Mouse (Mus musculus) 416B (cell line): ENCODE measurements around the gene Il15.
A peak's percentile ranks its signal among the peaks of the same experiment; 100 is the strongest.

Source experiments
- DNase-seq: peaks from one replicate; pipeline ENCODE4 v3.0.0; 2011; ENCODE audit warnings: low read depth

Gene Il15

DNA sequence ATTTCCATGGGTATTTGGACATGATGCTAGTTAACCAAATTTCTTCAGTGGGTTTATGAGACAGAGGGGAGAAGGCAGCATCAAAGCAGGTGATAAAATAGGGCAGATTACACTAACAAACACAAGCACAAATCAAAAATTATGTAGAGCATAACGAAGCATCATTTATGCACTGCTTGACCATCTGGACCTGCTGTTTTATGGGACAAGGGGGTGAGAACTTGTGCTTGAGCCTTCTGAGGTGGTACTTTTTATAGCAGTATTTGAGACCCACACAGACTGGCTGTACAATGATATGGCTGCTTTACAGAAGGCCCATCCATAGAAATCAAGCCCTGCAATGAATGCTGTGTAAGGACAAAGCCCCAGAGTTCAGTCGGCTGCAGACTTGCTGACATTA, 46.9 kb downstream of the Il15 start:
- DNase-seq = no peak

DNA sequence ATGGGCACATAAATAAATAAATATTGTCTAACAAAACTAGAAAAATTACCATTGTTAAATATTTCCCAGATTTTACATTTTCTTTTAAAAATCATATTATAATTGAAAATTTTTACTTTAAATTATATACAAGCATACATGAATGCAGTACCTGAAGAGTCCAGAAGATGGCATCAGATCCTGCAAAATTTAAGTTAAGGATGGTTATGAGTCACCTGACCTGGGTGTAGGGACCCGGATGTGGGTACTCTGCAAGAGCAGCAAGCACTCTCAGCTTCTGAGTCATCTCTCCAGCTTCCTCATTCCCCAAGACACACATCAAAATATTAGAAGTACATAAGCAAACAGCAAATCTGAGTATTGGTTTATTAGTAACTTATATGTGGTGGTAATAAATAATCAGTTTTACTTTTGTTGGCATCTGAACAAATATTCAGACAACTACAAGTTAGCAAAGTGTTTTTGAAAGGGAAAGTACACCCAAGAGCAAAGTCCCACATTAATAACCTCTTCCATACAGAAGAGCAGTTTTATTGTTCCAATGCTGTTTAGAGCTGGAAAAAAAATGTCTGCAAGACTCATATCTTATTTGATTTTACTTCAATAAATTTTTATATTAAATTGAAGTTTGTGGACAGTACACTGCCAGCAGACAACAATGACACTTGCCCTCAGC, 51.6 kb downstream of the Il15 start:
- DNase-seq = peak; percentile 97

DNA sequence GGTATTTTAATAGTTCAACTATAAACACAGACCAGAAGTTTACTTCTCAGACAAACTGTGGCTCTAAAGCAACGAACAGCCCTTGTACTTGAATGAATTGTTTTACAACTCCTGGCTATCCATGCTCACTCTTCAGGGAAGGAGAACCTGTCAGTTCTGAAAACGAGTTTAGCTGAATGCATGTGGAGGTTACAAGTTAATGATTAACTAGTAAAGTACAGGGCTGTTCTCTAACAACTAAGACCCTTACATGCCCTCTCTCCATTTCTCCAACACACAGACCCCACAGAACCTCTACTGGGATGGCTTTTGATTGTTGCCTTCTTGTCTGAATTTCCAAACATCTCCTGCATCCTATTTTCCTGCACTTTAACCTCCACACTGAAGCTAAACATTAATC, 53.7 kb downstream of the Il15 start:
- no peak for DNase-seq

DNA sequence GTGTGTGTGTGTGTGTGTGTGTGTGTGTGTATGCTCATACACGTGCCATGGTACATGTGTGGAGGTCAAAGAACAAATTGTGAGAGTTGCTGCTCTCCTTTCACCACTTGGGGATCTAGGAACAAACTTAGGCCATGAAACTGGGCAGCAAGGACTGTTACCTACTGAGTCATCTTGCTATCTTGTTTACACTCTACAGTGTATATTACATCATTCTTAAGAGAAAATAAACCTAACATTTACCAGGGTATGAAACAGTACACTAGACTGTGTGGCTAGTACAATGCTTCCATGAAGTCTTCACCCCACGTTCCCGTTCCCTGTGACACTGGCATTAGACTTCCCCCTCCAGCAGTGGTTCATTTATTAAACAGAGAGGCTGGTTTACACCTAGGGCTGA, 56.5 kb downstream of the Il15 start:
- no peak for DNase-seq

DNA sequence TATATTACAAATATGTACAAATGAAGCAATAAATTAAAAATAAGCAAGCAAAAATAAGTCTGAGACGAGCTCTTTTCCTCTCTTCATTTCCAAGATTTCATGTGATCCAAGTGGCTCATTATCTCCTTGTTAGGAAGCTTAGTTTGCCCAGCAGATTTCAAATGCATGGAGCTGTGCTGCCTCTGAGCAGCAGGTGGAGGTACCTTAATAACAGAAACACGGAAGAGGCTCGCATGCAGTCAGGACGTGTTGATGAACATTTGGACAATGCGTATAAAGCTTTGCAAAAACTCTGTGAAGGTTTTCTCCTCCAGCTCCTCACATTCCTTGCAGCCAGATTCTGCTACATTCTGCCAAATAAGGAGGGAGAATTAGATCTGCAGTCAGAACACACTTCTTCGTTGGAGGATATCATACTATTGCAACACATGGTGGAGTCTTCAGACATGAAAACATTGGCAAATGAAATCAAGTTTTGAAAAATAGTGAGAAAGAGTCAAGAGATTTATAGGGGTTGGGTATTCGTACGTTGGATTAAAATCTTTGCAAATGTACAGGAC, 71.3 kb downstream of the Il15 start:
- DNase-seq = no peak

DNA sequence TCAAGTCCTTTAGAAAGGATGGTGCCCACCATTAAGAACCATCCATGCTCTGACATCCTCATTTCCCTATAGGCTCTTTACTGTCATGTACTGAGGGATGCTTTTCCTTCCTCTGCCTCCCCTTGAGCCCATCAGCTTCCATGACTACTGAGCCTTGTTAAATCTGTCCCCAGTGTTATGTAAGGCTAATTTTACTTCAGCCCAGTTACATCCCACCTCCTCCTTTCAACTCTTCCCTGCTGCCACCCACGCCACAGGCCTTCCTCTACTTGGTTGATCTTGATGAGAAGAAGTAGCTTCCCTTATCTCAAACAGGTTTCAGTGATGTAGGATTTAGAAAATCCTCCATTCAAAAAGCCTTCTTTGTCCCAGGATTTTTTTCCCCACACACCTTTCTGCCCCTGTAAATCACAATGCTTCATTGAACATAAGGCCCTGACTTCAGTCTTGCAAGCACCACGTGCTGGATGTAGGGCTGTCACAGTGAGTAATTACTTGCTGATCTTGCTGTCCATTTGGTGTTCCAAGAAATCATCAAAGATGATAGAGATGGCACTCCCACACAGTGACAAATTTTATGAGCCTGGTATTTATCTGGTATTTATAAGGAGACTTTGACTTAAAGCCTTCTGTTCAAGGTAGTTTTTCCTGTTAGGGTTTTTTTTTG, 74.9 kb downstream of the Il15 start:
- no peak for DNase-seq

DNA sequence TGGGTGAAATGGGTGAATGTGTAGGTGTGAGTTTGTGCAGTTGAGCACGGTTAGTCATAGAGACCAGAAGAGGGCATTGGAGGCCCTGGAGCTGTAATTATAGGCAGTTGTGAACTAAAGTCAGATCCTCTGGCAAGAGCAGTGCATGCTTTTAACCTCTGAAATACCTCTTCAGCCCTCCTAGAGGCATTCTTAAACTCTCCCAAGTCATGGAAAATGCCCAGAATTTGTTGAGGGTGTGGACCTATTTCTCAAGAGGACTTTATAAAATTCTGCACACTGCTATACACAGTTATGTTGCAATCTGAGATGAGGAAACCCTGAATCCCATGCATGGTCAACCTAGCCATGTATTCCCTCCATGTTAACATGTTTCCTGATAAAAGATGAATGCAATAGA, 77.0 kb downstream of the Il15 start:
- DNase-seq = no peak

DNA sequence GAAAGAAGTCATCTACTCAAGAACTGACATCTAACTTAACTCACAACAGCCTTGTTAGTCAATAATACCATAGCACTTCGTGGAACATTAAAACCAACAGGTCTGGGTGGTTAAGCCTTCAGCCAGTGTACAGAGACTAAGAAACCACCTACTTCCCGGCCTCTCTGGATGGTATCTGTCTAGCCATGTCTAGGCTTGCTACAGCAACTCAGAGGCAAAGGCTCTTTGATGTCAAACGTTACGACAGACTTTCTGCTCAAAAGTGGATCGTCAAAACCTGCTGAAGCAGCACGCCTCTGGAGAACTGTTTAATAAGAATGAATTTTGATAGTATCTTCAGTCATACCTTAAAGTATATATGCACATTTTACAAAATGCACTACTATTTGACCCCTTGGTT, 77.4 kb downstream of the Il15 start:
- no peak for DNase-seq

DNA sequence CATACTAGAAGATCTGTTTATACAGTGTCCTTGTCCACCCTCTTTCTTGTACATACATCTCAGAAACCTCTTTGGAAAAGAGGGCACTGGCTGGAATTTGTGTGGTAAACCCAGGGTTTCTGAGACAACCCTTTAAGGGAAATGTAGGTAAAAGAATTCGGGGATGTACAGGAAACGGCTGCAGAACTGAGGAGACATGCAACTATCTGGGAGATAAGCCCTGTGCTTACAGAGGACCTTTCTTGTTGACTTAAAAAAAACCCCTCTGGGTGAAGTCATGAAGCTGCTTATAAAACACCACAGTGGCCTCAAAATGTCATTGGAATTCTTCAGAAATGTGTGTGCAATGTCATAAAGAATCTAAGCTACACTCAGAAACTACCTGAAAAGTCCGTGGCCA, 85.6 kb downstream of the Il15 start:
- DNase-seq = no peak

DNA sequence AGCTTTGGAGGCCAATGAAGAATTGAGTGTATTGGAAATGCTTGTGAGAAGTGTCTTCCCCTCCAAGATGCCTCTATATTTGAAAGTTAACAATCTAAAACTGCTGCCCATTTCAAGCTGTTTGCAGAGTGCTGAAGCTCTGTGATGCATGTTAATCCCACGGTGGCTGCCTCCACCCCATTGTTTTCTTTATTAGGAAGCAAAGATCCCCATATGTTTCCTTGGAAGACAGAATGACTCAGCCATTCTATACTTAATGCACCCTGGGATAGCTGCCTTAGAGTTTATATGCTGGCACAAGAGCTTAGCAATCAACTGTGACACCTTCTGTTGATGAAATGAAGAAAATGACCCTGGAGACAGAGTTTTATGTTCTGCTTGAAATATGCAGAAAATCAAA, 96.6 kb downstream of the Il15 start:
- no peak for DNase-seq

DNA sequence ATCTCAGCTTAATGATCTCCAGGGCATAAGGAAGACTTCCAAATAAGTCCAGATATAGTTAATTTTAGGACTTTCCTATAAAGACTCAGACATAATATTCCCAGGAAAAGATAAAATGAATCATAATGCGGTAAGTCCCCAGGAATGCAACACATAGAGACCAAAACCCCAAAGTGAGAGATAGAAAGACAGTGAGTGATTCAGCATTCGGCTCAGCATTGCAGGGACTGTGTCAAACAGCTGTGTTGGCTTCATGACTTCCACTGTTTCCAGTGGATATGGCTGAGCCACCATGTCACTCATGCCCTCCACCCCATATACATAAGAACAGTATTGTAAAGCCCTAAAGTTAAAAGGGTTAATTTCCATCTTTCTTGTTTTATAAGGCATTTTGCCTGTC, 106.8 kb downstream of the Il15 start:
- DNase-seq = no peak

DNA sequence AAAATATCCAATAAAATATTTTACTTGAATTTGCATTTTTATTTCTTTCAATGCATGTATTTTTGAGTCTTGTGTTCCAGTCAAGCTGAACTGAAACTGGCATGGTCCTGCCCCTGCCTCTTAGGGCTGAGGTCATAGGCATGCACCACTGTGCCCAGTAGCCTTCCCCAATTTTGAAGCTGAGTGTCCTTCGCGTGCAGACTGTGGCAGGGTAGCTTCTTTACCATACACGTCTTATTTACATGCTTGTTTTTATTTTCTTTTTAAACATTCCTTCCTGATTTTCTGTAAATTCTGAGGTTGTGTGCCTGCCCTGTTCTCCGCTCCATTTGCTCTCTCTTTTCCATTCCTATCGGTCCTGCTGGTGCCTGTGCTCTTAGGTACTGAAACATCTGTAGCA, 111.4 kb downstream of the Il15 start:
- no peak for DNase-seq

DNA sequence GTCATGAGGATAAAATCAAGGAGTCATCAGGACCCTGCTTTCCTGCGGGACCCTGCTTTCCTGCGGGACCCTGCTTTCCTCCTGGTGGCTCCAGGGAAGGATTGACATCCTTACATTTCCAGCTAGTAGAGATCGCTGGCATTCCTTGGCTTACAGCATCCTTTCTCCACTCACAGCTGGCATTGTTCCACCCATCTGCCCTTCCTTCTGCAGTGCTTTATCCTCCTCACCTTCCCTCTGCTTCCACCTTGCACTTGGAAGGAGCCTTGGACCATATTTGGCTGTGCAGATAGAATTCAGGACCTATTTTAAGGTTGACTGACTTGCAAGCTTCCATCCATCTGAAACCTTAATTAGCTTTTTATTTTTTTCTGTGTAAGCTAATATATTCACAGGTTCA, 117.2 kb downstream of the Il15 start:
- no peak for DNase-seq

DNA sequence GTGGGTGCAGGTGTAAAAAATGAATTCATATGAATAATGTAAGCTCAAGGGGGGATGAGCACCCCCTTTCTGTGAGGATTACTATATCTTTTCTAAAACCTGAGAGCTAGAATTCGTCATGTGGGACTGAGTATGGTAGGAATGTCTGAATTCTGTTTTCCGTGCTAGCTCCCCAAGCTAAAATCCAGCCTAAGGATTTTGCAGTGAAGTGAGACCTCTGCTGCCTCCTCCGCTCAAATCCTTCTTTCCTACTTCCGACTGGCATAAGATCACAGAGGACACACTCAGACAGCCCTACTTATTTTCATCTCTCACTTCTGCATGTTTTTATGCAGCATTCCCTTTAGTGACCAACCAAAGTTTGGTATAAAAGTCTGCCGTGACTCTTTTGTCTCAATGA, 121.0 kb downstream of the Il15 start:
- DNase-seq = no peak
